Mouse (Mus musculus) liver, postnatal 0 days (tissue): ENCODE data around the gene Bad.
"Not testable (repeated sequence)": the region's sequence is repeated elsewhere in the genome, so short reads cannot be mapped to it uniquely, and the experiment has no call there.

ENCODE experiments used
- CTCF ChIP-seq: sonication (generic); IDR thresholded peaks from 2 replicates; pipeline ENCODE4 v1.5.1; 2016; ENCODE audit warnings: antibody characterized with exemption, low read depth
- EP300 ChIP-seq: IDR thresholded peaks from 2 replicates; pipeline ENCODE4 v1.6.1; 2016; ENCODE audit warnings: antibody characterized with exemption, low read depth, mild to moderate bottlenecking

GRCm38 (mm10) chr19:6910306-6910705 lies 31.4 kb upstream of the Bad start:
- TF ChIP-seq CTCF, EP300: not testable (repeated sequence)
